Mouse (Mus musculus) left cerebral cortex, adult 6 months (tissue): ENCODE results near the gene 1700018B08Rik. TPM values are rescaled to one million over a fixed set of nuclear protein-coding genes. Genes with fewer than 3 reads are reported as not detected.

ENCODE experiments used
- long read RNA-seq, 2 experiments: library from polyadenylated mRNA; unstranded; transcript quantifications; one replicate each; pipeline ENCODE4 v2.0.0; 2019 to 2020
- polyA plus RNA-seq: library from polyadenylated mRNA; unstranded; fragments of <200 nt; fragmentation: Nextera tagmentation; gene quantifications from 2 replicates; pipeline ENCODE4 v1.2.3, GENCODE M21; 2021

Gene 1700018B08Rik
- not detected in 2 replicates for polyA plus RNA-seq
- long read RNA-seq, experiment 1, result 0 reads
- long read RNA-seq, experiment 2, result 0 reads

GRCm38 (mm10) chr8:121544276-121544785 is at the start of gene 1700018B08Rik:
Gene 1700018B08Rik, minus strand, starts transcription at chr8:121544320.

GRCm38 (mm10) chr8:121590203-121591177 is 46.4 kb upstream of the 1700018B08Rik start, which contains the start of gene Map1lc3b:
Gene Map1lc3b, plus strand, starts transcription at chr8:121590361.

GRCm38 (mm10) chr8:121578676-121579451 is 34.7 kb upstream of the 1700018B08Rik start, which contains the start of gene Fbxo31:
Gene Fbxo31, minus strand, starts transcription at chr8:121578806.

Other genes with a start within 250 kb of the 1700018B08Rik start
- 32.4 and 73.4 TPM in 2 replicates for gene Fbxo31, start 34.5 kb upstream of the 1700018B08Rik start, polyA plus RNA-seq
- gene Map1lc3b, start 46.0 kb upstream of the 1700018B08Rik start, polyA plus RNA-seq, result 326 and 472 TPM in 2 replicates
- gene Zcchc14, start 108.6 kb upstream of the 1700018B08Rik start, polyA plus RNA-seq, result 4.4 and 4.6 TPM in 2 replicates
- gene Jph3, start 185.3 kb upstream of the 1700018B08Rik start, polyA plus RNA-seq, result 296 and 376 TPM in 2 replicates